Mouse (Mus musculus): ENCODE data around the gene Actr8.

The Actr8 gene

GRCm38 (mm10) chr14:30041836-30042235 is 63.7 kb downstream of the Actr8 start:
- DNase-seq = no peak

- no peak for DNase-seq
Measured at GRCm38 (mm10) chr14:30043356-30043940, 65.3 kb downstream of the Actr8 start.

- peak; percentile 30 to 40 for DNase-seq
Measured at GRCm38 (mm10) chr14:30045239-30045638, 67.1 kb downstream of the Actr8 start.

- no peak for DNase-seq
Measured at GRCm38 (mm10) chr14:30045704-30046220, 67.6 kb downstream of the Actr8 start.

- no peak for DNase-seq
Measured at GRCm38 (mm10) chr14:30046976-30047375, 68.8 kb downstream of the Actr8 start.

GRCm38 (mm10) chr14:30048049-30048448 is 69.9 kb downstream of the Actr8 start:
- DNase-seq = no peak

GRCm38 (mm10) chr14:30050280-30050679 is 72.1 kb downstream of the Actr8 start:
- DNase-seq = no peak

GRCm38 (mm10) chr14:30054922-30055321 is 76.8 kb downstream of the Actr8 start:
- DNase-seq = no peak

All from kidney, postnatal 4 days (tissue).